Mouse (Mus musculus) T-helper 2 cell (primary cell): ENCODE results near the gene Mlycd.
"Not testable (repeated sequence)": the region's sequence is repeated elsewhere in the genome, so short reads cannot be mapped to it uniquely, and the experiment has no call there.

Experiments
- in situ Hi-C: fragments of 300-600 bp; cut with MboI, MseI; formaldehyde crosslinking; loops from one replicate; pipeline ENCODE4 v1.15.1; 2025; ENCODE audit warnings: high pct_unique_total_duplicates

The Mlycd gene

DNA sequence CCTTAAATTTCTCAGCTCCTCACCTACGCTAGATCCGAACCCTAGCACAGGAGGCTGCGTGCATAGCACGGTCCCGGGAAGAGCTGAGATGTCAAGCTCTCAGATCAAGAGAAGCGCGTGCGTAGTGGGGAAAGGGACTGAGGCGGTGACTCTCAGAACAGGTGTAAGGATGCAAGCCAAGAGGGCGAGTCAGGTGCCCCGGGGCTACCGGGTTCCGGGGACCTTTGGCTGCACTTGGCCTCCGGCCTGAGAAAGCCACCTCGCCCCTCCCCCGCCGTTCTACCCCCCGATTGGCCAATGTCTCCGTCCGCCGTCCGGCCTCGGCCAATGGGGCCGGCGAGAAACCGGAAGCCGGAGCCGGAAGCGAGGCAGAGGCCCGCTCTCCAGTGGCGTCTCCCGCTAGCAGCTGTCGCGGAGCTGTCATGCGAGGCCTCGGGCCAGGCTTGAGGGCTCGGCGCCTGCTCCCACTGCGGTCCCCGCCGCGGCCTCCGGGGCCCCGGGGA lies at the start of gene Mlycd:
TSS of gene Mlycd (plus strand) at position 355 of the 503 bp plus-strand sequence.
- in situ Hi-C loops, result no loop called here

DNA sequence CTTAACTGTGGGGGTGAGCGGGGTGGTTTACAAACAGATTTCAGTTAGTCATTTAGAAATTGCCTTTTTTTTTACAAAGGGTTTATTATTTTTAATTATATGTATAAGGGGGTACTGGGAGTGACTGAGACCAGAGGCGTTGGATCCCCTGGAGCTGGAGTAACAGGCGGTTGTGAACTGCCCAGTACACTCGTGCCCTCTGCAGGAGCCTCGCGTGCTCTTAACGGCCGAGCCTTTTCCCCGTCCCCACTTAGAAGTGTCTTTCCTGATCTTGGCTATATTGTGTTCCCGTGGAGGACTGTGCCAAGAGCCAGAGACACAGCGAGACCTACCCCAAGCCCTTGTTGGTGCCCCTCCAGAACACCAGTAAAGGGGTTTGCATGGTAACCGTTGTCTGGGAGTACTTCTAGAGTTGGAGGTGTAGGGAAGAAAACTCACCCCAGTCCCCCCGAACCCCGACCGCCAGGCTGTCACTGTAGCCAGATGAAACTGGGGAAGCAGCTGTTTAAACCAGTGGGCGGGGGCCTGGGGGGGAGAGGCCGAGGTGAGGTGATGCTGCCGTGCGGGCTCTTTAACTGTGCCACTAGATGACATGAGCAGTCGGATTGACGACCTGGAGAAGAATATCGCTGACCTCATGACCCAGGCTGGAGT lies 49.5 kb upstream of the Mlycd start:
- in situ Hi-C loops, result no loop called here

DNA sequence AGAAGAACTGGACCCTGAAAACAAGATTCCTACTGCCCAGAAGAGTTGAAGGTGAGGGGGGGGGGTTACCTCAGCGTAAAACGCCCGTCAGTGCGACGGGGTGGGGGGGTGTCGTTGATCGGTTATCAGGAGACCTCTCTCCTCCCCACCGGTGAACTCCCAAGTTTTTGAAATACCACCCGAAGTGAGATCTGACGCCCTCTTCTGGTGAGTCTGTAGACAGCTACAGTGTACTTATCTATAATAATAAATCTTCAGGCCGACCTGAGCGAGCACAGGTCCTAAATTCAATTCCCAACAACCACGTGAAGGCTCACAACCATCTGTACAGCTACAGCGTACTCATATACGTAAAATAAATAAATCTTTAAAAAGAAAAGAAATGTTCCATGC lies 49.0 kb upstream of the Mlycd start:
- in situ Hi-C loops, result no loop called here

DNA sequence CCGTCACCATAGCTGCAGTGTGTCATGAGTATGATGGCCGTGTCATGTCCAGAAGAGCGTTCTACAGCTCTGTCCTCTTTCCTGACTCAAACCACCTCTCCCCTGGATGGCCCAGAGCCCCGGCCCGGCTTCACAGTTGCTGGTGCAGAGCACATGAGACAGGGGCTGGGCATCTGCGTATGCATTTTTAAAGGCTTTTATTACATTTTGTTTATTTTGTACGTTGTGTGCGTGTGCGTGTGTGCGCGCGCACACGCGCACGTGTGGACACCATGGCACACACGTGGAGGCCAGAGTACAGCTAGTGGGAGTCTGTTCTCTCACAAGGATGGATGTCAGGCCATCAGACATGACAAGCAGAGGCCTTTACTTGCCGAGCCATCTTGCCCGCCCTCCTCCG lies 43.0 kb upstream of the Mlycd start:
- in situ Hi-C loops, result no loop called here

DNA sequence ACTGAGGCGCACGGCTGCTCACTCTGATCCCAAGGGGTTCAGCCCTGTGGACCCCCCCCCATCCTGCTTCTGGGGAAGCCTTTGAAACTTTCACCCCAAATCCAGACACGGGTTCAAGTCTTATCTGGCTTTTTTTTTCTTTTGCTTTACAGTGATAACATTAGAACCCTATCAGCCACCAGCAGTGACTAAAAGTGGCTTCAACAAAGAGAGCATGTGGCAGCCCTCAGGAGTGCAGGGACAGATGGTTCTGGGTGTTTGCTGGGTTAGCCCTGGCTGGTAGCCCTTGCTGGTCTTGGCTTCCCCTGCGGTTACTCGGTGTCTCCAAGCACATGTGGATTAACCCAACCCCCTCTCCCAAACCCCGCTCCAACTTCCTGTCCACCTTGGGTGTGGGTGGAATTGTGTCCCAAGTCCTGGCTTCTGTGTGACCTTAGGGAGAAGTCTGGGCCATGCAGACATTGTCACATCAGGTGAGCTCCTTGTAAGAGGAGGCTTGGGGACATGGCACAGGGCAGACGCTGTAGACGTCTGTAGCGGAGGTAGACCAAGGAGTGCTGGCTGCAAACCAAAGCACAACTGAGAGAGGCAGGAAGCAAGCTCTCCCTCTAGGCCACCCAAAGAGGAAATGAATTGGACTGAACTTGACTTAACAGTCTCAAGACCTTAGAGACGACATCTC lies 41.6 kb upstream of the Mlycd start:
- in situ Hi-C loops, result no loop called here

DNA sequence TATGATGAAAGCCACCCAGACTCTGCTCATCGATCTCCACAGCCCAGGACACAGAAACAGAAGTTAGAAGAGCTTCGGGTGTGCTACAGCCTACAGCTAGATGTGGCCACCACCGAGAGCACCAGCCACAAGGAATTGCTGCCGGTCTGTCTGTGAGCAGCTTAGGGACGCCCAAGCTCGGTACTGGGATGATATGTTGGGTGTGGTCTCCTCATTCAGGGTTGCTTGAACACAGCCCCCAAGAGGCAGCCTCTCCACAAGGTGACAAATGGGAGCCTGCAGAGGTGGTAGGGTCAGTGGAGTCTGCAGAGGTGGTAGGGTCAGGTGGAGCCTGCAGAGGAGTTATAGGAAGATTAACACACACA lies 41.0 kb upstream of the Mlycd start:
- in situ Hi-C loops, result no loop called here

DNA sequence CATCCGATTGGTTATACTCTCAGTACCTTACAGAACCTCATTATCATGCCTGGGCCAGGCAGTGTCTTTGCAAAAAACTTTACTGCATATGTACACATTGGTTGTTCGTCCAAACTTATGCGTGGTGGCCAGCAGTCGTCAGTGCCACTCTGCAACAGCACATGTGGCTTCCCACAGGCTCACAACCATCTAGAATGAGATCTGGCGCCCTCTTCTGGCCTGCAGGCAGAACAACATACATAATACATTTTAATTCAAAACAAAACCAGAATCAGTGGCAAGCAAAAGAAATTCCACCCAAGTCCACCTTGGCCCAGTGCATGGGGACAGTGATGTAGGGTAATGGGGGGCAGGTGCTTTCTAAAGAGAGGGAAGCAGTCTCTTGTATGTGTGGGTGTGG lies 38.0 kb upstream of the Mlycd start:
- in situ Hi-C loops, result not testable (repeated sequence)

DNA sequence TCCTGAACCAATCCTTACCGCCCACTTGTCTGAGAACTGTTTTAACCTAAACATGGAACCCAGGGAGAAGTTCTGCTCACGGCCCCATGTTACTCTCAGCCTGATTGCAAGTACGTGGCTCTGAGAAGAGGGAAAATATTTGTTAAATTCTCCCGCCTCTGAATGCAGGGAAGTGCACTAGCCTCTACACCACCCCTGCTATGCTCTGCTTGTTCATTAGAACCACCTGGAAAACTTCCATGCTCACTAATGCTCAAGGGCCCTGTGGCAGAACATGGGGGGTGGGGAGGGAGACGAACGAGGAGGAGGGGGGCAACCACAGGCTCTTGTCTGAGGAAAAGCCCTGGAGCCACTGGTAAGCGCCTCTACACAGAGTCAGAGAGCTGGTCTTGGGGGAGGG lies 36.5 kb upstream of the Mlycd start:
- in situ Hi-C loops, result no loop called here

DNA sequence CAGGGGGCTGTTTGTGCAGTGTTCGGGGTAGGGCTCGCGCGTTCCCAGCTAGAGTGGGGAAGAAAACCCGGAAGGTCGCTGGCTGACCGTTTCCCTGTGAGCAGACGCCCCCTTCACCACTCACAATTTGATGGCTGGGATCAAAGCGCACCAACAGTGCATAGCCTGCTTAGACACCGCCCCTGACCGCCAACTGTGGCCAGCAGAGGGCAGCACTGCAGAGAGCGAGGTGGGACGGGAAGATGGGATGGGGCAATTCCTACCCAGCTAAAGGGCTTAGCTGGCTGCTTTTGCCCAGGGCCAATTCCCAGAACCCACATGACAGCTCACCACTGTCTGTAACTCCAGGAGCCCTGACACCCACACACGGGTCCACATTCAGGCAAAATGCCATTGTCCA lies 35.8 kb upstream of the Mlycd start:
- in situ Hi-C loops, result no loop called here

DNA sequence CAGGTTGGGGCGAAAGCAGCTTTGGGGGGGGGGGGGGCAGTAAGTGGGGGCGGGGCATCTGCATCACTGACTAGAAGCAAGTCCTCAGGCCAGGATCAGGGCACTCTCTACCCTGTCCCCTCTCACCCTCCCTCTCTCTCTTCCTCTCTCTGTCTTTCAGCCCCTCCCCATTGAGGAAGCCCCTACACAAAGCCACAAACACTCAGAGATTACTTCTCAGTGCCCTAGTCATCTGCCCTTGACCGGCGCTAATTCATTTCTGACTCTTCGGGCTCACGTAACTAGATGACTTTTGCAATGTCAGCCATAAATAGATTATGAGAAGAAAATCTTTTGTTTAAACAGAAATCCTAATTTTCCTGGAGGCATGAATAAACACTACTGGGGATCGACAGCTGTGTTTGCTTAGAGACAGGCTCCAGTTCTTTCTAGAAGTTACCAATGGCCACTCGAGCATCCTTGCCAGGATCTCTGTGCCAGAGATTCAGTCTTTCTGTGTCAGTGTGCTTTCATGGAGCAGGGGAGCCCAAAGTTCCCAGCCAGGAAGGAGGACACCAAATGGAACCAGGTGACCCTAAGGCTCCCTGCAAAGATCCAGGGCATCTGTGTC lies 33.9 kb upstream of the Mlycd start:
- in situ Hi-C loops, result no loop called here

DNA sequence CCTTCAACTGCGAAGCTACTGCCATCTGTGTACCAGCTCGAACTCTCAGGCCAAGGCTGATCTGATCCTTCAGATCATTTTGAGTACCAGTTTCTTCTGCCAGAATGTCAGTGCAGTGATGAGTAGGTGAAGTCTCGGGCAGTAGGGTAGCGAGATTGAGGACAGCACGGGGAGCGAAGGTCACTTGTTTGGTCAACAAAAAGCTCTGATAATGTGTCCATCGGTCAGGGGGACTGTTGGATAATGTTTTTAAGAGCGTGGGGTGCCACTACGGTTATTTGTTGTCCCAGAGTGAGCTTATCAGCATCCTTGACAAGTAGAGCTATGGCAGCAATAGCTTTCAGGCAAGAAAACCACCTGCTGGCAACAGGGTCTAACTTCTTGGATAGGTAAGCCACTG lies 20.0 kb upstream of the Mlycd start:
- in situ Hi-C loops, result loop anchor here (5.0 kb wide), 1 partner anchor 52 kb away; no protein-coding TSS in a partner anchor

DNA sequence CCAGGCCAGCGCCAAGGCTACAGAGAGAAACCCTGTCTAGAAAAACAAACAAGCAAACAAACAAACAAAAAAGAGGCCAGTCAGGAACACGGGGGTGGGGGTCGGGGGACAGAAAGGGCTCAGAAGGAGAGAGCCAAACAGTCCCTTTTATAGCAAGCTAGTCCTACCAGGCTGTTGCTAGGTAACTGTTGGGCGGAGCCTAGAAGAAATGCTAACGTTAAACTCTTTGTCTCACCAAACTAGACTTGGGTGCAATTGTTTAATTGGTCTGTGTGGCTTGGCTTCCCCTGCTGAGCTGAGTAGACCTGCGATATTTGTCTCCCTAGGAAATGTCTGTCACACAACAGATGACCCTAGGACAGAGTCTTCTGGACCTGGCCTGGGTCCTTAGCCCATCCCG lies 16.2 kb upstream of the Mlycd start:
- in situ Hi-C loops, result loop anchor here (5.0 kb wide), 1 partner anchor 56 kb away; no protein-coding TSS in a partner anchor

DNA sequence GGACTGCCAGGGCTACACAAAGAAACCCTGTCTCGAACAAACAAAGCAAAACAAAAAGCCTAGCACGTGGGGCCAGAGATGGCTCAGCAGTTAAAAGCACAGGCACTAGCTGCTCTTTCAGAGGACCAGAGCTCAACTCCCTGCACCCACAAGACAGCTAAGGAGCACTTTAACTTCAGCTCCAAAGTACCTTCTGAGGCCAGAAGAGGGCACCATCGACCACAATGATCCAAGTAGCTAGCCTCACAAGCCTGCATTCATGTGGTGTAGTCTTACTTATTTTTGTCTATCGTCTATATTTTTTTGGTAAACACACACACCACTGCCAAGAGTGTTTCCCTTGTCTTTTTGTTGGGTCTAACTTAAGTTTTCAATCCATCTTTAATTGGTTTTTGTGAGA lies 14.1 kb upstream of the Mlycd start:
- in situ Hi-C loops, result no loop called here

DNA sequence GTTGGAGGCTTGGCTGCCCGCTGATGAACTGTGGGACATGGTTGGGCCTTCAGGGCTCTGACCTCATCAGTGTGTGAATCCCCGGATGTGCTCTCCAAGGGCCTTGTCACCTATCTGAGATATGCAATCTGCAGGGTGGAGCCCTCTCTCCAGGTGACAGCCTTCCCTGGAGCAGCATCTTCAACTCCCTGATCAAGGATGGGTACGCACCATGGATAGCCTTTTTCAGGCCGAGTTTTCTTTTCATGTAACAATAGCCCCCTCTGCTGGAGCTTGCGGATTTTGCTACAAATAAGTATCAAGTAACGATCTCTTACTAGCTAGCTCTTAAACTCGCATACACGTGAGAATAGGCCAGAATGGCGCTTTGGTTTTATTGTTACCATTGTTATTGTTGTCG lies 10.2 kb upstream of the Mlycd start:
- in situ Hi-C loops, result no loop called here

DNA sequence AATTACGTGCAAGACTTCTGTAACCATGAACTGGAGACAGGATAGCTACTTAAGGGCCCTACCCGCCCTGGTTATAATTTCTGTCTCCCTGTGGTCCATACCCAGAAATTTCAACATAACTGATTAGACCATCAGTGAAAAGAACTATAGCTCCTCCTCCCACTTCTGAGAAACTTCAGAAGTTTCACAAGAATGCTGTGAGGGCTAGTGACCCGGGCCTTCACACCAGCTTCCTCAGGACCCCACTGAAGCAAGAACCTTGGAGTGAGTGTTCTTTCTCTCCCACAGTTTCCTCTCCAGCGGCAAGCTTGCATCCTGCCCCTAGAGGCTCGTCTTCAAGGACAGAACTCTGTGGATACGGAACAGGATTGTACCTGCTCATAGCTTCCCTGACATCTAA lies 8.8 kb upstream of the Mlycd start:
- in situ Hi-C loops, result no loop called here

DNA sequence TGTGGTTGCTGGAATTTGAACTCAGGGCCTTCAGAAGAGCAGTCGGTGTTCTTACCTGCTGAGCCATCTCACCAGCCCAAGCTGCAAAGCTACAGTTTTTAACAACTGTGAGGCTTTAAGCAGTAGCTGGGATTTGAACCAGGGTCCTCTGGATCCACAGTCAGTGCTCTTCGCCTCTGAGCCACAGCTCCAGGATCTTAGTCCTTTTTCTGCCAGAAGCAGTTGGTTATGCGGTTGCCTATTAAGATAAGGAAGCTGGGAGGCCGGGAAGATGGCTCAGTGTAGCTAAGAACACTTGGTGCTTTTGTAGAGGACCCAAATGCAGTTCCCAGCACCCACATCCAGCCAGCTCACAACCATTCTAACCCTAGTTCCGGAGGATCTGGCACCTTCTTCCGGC lies 7.7 kb upstream of the Mlycd start:
- in situ Hi-C loops, result no loop called here

DNA sequence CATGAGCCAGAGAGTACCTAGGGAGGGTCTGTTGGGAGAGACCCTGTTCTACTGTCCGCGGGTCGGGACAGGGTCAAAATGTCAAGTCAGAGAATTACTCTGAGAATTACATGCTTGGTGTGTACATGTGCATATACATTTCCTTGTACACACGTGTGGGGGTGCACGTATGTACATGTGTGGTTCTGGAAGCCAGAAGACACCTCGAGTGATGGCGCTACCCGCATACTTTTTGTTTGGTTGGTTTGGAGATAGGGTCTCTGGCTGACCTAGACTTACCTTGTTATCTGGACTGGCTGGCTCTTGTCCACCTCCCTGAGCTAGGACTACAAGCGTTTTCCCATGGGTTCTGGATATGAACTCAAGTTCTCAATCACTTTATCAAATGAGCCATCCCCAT lies 581 bp upstream of the Mlycd start:
- in situ Hi-C loops, result no loop called here

DNA sequence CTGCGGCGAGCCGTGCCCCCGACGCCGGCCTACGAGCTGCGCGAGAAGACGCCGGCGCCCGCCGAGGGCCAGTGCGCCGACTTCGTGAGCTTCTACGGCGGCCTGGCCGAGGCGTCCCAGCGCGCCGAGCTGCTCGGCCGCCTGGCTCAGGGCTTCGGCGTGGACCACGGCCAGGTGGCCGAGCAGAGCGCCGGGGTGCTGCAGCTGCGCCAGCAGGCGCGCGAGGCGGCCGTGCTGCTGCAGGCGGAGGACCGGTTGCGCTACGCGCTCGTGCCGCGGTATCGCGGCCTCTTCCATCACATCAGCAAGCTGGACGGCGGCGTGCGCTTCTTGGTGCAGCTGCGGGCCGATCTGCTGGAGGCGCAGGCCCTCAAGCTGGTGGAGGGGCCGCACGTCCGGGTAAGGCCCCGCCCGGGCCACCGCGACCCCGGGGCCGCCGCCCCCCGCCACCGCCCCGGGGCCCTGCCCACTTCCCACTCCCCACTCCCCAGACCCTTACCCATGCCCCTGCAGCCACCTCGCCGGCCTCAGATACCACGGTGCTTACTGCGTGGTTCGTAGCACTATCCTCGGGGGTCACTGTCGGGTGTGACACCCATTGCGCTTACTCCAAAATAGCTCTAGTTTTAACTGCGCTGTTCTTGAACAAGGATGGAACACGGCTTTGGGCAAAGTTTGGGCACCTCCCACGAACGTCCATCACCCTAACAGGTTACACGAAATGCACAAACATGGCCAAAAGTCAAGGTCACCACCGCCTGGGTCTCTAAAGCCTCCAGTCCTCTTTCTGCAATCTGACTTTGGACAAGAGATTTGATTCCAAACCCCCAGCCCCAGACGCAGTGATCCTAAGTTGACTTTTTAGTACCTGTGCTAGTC lies 633 bp downstream of the Mlycd start:
- in situ Hi-C loops, result no loop called here

DNA sequence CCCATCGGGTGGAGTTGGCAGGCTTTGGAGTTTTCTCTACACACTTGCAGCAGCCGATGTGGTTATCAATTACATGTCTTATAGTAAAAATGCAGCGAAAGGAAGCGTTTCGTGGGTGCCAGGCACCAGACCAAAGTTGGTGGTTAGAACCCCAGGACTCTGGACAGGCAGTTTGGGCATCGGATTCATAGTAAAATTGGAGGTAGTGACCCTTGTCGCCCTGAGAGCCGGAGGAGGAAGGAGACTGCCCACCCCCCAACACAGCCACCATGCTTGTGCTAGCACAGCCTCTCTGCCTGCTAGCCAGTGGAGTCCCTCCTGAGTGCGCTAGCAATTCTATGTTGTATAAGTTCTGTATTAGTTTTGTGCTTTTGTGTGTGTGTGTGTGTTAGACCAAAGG lies 3.9 kb downstream of the Mlycd start:
- in situ Hi-C loops, result no loop called here

DNA sequence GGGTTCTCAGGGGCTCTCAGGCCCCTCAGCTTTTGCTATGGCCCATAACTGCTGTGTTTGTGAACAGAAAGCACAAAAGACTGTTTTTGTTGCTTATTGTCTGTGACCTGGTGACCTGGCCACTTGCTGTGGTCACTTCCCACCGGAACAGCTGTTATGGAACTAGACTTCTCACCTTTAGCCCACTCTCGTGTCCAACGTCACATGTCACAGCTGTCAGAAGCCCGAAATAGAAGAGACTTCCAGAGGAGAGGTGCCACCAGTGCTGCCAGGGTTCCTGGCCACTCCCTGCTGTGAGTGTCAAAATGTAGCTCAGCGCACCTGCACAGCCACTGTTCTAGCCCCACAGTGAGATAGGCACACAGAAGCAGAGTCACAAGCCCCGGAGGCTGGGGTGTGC lies 4.6 kb downstream of the Mlycd start:
- in situ Hi-C loops, result no loop called here

DNA sequence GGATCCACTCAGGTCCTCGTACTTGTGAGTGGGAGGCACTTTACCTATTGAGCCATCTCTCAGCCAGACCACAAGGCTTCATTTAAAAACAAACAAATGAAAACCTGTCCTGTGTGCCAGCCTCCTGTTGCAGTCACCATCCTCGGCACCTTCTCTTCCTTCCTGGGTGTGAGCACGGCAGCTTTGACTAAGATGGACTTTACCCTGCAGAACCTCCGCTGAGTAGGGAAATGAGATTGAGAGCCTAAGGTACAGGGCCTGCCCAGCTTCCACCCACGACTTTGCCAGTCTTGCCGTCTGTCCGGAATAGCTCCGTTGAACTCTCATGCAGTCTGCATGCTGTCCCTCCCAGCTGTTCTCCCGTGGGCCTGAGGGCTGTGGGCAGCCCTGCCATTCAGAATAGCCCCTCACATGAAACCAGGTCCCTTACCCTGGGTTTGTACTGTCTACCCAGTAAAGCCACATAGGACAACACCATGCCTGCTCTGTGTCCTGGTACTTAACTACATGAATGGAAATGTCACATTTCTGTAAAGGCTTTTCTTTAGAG lies 5.5 kb downstream of the Mlycd start:
- in situ Hi-C loops, result no loop called here

DNA sequence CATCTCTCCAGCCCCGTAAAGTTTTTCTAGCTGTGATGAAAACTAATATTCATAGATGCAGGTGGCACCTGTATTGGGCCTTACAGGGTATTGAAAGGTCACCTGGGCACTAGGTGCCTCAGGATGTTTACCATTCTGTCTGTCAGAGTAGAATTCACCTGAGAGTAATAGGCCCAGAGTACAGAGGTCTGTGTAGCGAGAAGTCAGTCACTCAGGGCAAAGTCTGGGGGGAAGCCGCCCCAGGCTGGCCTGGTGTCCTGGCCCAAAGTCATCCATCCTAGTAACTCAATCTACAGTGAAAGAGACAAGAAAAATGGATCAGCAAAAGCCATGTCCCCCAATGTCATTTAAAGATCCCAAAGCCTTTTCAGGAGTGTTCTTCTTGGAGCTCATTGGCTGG lies 6.2 kb downstream of the Mlycd start:
- in situ Hi-C loops, result no loop called here
